Mouse (Mus musculus) heart, embryonic 11.5 days (tissue): ENCODE data around the gene Ptpn11. TPM values are rescaled to one million over a fixed set of nuclear protein-coding genes. Genes with fewer than 3 reads are reported as not detected.
"Not testable (repeated sequence)": the region's sequence is repeated elsewhere in the genome, so short reads cannot be mapped to it uniquely, and the experiment has no call there.

Source experiments
- ATAC-seq: fragments of 200-750 bp; cut with Nextera tagmentation; replicated peaks from 2 replicates; pipeline ENCODE4 v1.8.0; 2017; ENCODE audit warnings: moderate library complexity; ENCODE audit not compliant: insufficient number of reproducible peaks, low FRiP score, low TSS enrichment
- H3K27ac ChIP-seq: fragments of 300-500 bp; sonication (generic); 2 replicates; pipeline ENCODE4 v1.5.1; 2014; ENCODE audit warnings: mild to moderate bottlenecking, low read depth, low read length
- H3K27me3 ChIP-seq: fragments of 300-500 bp; sonication (generic); 2 replicates; pipeline ENCODE4 v1.6.1; 2014; ENCODE audit warnings: mild to moderate bottlenecking, low read length, mixed read lengths; ENCODE audit not compliant: control insufficient read depth, insufficient read depth
- H3K36me3 ChIP-seq: fragments of 300-500 bp; sonication (generic); 2 replicates; pipeline ENCODE4 v1.6.1; 2014; ENCODE audit warnings: mild to moderate bottlenecking, low read length, moderate library complexity, mixed read lengths; ENCODE audit not compliant: control insufficient read depth, insufficient read depth
- H3K4me1 ChIP-seq: fragments of 300-500 bp; sonication (generic); 2 replicates; pipeline ENCODE4 v1.6.1; 2014; ENCODE audit warnings: low read length; ENCODE audit not compliant: control insufficient read depth, insufficient read depth
- H3K4me2 ChIP-seq: fragments of 300-500 bp; sonication (generic); 2 replicates; pipeline ENCODE4 v1.6.1; 2014; ENCODE audit warnings: mild to moderate bottlenecking, moderate library complexity
- H3K4me3 ChIP-seq: fragments of 300-500 bp; sonication (generic); 2 replicates; pipeline ENCODE4 v1.5.1; 2014; ENCODE audit warnings: low read depth, low read length
- H3K9ac ChIP-seq: fragments of 300-500 bp; sonication (generic); 2 replicates; pipeline ENCODE4 v1.6.1; 2014; ENCODE audit warnings: mild to moderate bottlenecking, low read depth, low read length, moderate library complexity
- H3K9me3 ChIP-seq: fragments of 300-500 bp; sonication (generic); replicated peaks from 2 replicates; pipeline ENCODE4 v1.6.1; 2016; ENCODE audit warnings: low read length; ENCODE audit not compliant: control insufficient read depth
- WGBS: fragments of 180-500 bp; shearing (Covaris S2); extraction: QIAGEN DNeasy Blood & Tissue Kit; methylation state at CpG from one replicate; pipeline ENCODE4 v1.1.7; 2014; ENCODE audit not compliant: insufficient replicate concordance; 5-methylcytosine and 5-hydroxymethylcytosine counted together
- polyA plus RNA-seq: library from polyadenylated mRNA; unstranded; fragments of >200 nt; fragmentation: Nextera tagmentation; extraction: Ambion mirVana; gene quantifications from 2 replicates; pipeline ENCODE4 v1.2.1, GENCODE M21; 2014

Gene Ptpn11
- polyA plus RNA-seq, 1 experiment from 2014 or later: 33.8 TPM

GRCm38 (mm10) chr5:121209755-121210600, 18.8 kb upstream of the Ptpn11 start:
- Histone ChIP-seq H3K9me3 (no peaks in the 10 kb centered on the region), H3K36me3 (peaks cover 57% of the 10 kb centered on the region), H3K4me3 (no peak overlapping the region), H3K4me1 (peaks cover 16% of the 10 kb centered on the region), H3K4me2 (no peak overlapping the region), H3K27me3 (no peaks in the 10 kb centered on the region), H3K27ac (no peak overlapping the region), H3K9ac (no peak overlapping the region)
- no peak for ATAC-seq
- WGBS: 94% methylated on average over 9 of the region's 9 CpGs

GRCm38 (mm10) chr5:121206984-121207383, 15.8 kb upstream of the Ptpn11 start:
- no peaks in the 10 kb centered on the region for H3K27me3 ChIP-seq
- no peak overlapping the region for H3K4me2 ChIP-seq
- no peaks in the 10 kb centered on the region for H3K9me3 ChIP-seq
- H3K4me3 ChIP-seq: no peak overlapping the region
- no peak for ATAC-seq
- WGBS: 74% methylated on average over 3 of the region's 3 CpGs
- H3K9ac ChIP-seq: peak overlapping the region; percentile 43; the same call in 1 of the 2 replicates
- peaks cover 16% of the 10 kb centered on the region for H3K4me1 ChIP-seq
- H3K27ac ChIP-seq: no peak overlapping the region
- H3K36me3 ChIP-seq: peaks cover 55% of the 10 kb centered on the region

- peak overlapping the region; percentile 81 for H3K4me2 ChIP-seq
- no peak overlapping the region for H3K27ac ChIP-seq
- H3K4me1 ChIP-seq: peaks cover 16% of the 10 kb centered on the region
- ATAC-seq: no peak
- 82% methylated on average over 9 of the region's 9 CpGs for WGBS
- H3K9me3 ChIP-seq: no peaks in the 10 kb centered on the region
- no peaks in the 10 kb centered on the region for H3K27me3 ChIP-seq
- peaks cover 51% of the 10 kb centered on the region for H3K36me3 ChIP-seq
- H3K4me3 ChIP-seq: no peak overlapping the region
- peak overlapping the region; percentile 82 for H3K9ac ChIP-seq
Observed at GRCm38 (mm10) chr5:121206540-121206939, 15.3 kb upstream of the Ptpn11 start.

GRCm38 (mm10) chr5:121205537-121206130, 14.4 kb upstream of the Ptpn11 start:
- WGBS: 75% methylated on average over 8 of the region's 10 CpGs
- peaks cover 16% of the 10 kb centered on the region for H3K4me1 ChIP-seq
- H3K27me3 ChIP-seq, H3K9me3 ChIP-seq, ATAC-seq, H3K27ac ChIP-seq: not testable (repeated sequence)
- peaks cover 42% of the 10 kb centered on the region for H3K36me3 ChIP-seq
- peak overlapping the region; percentile 89 for H3K4me3 ChIP-seq
- H3K9ac ChIP-seq: peak overlapping the region; percentile 82
- H3K4me2 ChIP-seq: peak overlapping the region; percentile 81

- Histone ChIP-seq H3K4me3 (peak within 1 kb of the TSS; percentile 89), H3K27me3 (no peaks in the 10 kb centered on the region), H3K9ac (peak within 1 kb of the TSS; percentile 82), H3K36me3 (peaks cover 31% of the 10 kb centered on the region), H3K4me1 (peaks cover 16% of the 10 kb centered on the region), H3K9me3 (no peaks in the 10 kb centered on the region), H3K4me2 (peak within 1 kb of the TSS; percentile 81), H3K27ac (peak within 1 kb of the TSS; percentile 75)
- peak; percentile 77 for ATAC-seq
- 2% methylated on average over 52 of the region's 52 CpGs for WGBS
Observed at GRCm38 (mm10) chr5:121204132-121205089, 13.2 kb upstream of the Ptpn11 start, which contains the start of gene Rpl6. Gene Rpl6 (plus strand): TSS chr5:121204481.

- 83% methylated on average over 1 of the region's 1 CpGs for WGBS
- no peak for ATAC-seq
Observed at GRCm38 (mm10) chr5:121202467-121202866, 11.3 kb upstream of the Ptpn11 start.

GRCm38 (mm10) chr5:121201739-121202138, 10.5 kb upstream of the Ptpn11 start:
- H3K36me3 ChIP-seq: peaks cover 11% of the 10 kb centered on the region
- ATAC-seq: no peak
- 50% methylated on average over 3 of the region's 3 CpGs for WGBS
- H3K4me1 ChIP-seq: peaks cover 13% of the 10 kb centered on the region
- H3K4me2 ChIP-seq: no peak overlapping the region
- no peak overlapping the region for H3K9ac ChIP-seq
- no peaks in the 10 kb centered on the region for H3K9me3 ChIP-seq
- no peaks in the 10 kb centered on the region for H3K27me3 ChIP-seq
- no peak overlapping the region for H3K4me3 ChIP-seq
- H3K27ac ChIP-seq: no peak overlapping the region

More at GRCm38 (mm10) chr5:121202467-121202866, 11.3 kb upstream of the Ptpn11 start:
- no peak overlapping the region for H3K4me2 ChIP-seq
- no peak overlapping the region for H3K9ac ChIP-seq
- no peaks in the 10 kb centered on the region for H3K9me3 ChIP-seq
- H3K4me3 ChIP-seq: no peak overlapping the region
- H3K27ac ChIP-seq: no peak overlapping the region
- no peaks in the 10 kb centered on the region for H3K27me3 ChIP-seq
- H3K36me3 ChIP-seq: peaks cover 16% of the 10 kb centered on the region
- H3K4me1 ChIP-seq: peaks cover 16% of the 10 kb centered on the region

GRCm38 (mm10) chr5:121198376-121198775, 7.2 kb upstream of the Ptpn11 start:
- Histone ChIP-seq H3K4me1 (no peaks in the 10 kb centered on the region), H3K36me3 (no peaks in the 10 kb centered on the region), H3K4me3 (no peak overlapping the region), H3K27ac (no peak overlapping the region), H3K27me3 (no peaks in the 10 kb centered on the region), H3K9me3 (no peaks in the 10 kb centered on the region), H3K4me2 (no peak overlapping the region), H3K9ac (no peak overlapping the region)
- no peak for ATAC-seq
- WGBS: 67% methylated on average over 5 of the region's 5 CpGs
